Mouse (Mus musculus) liver, embryonic 14.5 days (tissue): ENCODE data around the gene Aldh3b3.

Source experiments
- CTCF ChIP-seq: IDR thresholded peaks from 2 replicates; pipeline ENCODE4 v1.5.1; 2016; ENCODE audit warnings: antibody characterized with exemption, low read depth, control low read depth
- EP300 ChIP-seq: IDR thresholded peaks from 2 replicates; pipeline ENCODE4 v1.6.1; 2016; ENCODE audit warnings: antibody characterized with exemption, low read depth

DNA sequence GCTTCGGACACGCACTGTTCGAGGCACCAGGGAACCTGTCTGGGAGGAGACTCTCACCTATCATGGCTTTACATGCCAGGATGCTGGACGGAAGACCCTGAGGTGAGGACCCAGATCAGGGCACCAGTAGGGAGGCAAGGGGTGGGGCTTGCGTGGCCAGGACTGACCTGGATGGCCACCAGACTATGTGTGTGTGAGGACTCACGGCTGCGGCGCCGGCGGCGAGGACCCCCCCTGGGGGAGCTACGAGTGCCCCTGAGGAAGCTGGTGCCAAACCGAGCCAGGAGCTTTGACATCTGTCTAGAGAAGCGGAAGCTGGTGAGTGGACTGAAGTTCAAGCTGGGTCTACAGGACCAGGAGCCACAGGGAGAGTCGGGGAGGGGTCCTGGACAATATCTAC is 45.9 kb downstream of the Aldh3b3 start:
- TF ChIP-seq CTCF (no peak), EP300 (no peak)
